Mouse (Mus musculus) lung, embryonic 15.5 days (tissue): ENCODE data around the gene Ddx23. TPM values are rescaled to one million over a fixed set of nuclear protein-coding genes. Genes with fewer than 3 reads are reported as not detected.
A peak's percentile ranks its signal among the peaks of the same experiment; 100 is the strongest.

Source experiments
- ATAC-seq: fragments of 200-750 bp; cut with Nextera tagmentation; 2 replicates; pipeline ENCODE4 v1.8.0; 2017; ENCODE audit warnings: moderate number of reproducible peaks, borderline replicate concordance; ENCODE audit not compliant: low FRiP score, low TSS enrichment; ENCODE audit errors: extremely low read depth
- H3K27ac ChIP-seq: fragments of 300-500 bp; sonication (generic); 2 replicates; pipeline ENCODE4 v1.5.1; 2015; ENCODE audit warnings: moderate library complexity, mild to moderate bottlenecking, inconsistent platforms
- H3K27me3 ChIP-seq: fragments of 300-500 bp; sonication (generic); 2 replicates; pipeline ENCODE4 v1.6.1; 2015; ENCODE audit warnings: inconsistent platforms
- H3K36me3 ChIP-seq: fragments of 300-500 bp; sonication (generic); 2 replicates; pipeline ENCODE4 v1.6.1; 2015; ENCODE audit warnings: inconsistent platforms
- H3K4me1 ChIP-seq: fragments of 300-500 bp; sonication (generic); 2 replicates; pipeline ENCODE4 v1.6.1; 2015; ENCODE audit warnings: inconsistent platforms
- H3K4me2 ChIP-seq: fragments of 300-500 bp; sonication (generic); 2 replicates; pipeline ENCODE4 v1.6.1; 2015; ENCODE audit warnings: inconsistent platforms, mild to moderate bottlenecking, moderate library complexity
- H3K4me3 ChIP-seq: fragments of 300-500 bp; sonication (generic); 2 replicates; pipeline ENCODE4 v1.5.1; 2015; ENCODE audit warnings: mild to moderate bottlenecking, inconsistent platforms
- H3K9ac ChIP-seq: fragments of 300-500 bp; sonication (generic); 2 replicates; pipeline ENCODE4 v1.6.1; 2015; ENCODE audit warnings: inconsistent platforms
- H3K9me3 ChIP-seq: fragments of 300-500 bp; sonication (generic); 2 replicates; pipeline ENCODE4 v1.6.1; 2016; ENCODE audit warnings: inconsistent platforms
- WGBS: fragments of 180-500 bp; shearing (Covaris S2); methylation state at CpG from one replicate; pipeline ENCODE4 v1.1.7; 2015; 5-methylcytosine and 5-hydroxymethylcytosine counted together
- polyA plus RNA-seq: library from polyadenylated mRNA; unstranded; fragments of >200 nt; fragmentation: Nextera tagmentation; extraction: Ambion mirVana; gene quantifications from 2 replicates; pipeline ENCODE4 v1.2.1, GENCODE M21; 2015

The Ddx23 gene
- polyA plus RNA-seq, 1 experiment from 2014 or later = 22.5 TPM

DNA sequence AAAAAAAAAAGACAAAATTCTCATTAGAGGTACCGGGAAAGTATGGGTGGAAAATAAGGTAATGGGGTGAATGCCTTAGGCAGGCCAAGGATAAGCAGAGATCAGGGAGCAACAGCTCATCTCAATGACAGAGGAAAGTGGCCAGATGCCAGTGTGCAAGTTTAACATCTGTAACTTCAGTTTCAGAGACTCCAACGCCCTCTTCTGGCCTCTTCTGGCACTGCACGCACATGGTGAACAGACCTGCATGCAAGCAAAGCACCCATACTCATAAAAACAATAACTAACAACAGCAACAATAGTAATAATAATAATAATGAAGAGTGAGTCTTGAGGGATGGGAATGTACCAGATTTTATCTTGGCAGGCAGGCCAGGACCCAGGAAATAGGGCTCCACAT, 23.2 kb upstream of the Ddx23 start:
- WGBS = 66% methylated on average over 3 of the region's 3 CpGs
- ATAC-seq = no peak

DNA sequence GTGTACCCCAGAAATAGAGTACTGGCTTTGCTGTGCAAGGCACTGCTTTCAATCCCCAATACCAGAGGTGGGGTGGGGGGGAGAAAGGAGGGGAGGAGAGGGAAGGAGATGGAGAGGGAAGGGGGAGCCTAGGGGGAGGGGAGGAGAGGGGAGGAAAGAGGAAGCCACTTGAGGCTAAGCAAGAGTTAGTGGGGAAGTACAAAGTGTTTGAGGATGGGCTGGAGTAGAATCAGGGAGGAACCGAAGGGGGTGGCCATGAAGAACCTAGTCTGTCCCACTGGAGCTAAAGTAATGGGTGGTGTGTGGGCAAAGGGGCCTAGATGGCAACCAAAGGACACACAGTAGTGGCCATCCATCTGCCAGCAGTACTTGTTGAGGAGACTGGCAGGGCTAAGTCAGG, 21.1 kb upstream of the Ddx23 start:
- Histone ChIP-seq H3K9me3 (no peaks in the 10 kb centered on the region), H3K27ac (no peak overlapping the region), H3K4me3 (no peak overlapping the region), H3K4me2 (no peak overlapping the region), H3K36me3 (no peaks in the 10 kb centered on the region), H3K9ac (no peak overlapping the region), H3K27me3 (peaks cover 24% of the 10 kb centered on the region; the same call in 1 of the 2 replicates), H3K4me1 (no peaks in the 10 kb centered on the region)
- ATAC-seq = no peak
- 60% methylated on average over 1 of the region's 1 CpGs for WGBS

More for the DNA sequence above, 23.2 kb upstream of the Ddx23 start:
- no peak overlapping the region for H3K9ac ChIP-seq
- H3K4me3 ChIP-seq = no peak overlapping the region
- no peak overlapping the region for H3K4me2 ChIP-seq
- no peak overlapping the region for H3K27ac ChIP-seq
- H3K4me1 ChIP-seq = no peaks in the 10 kb centered on the region
- H3K36me3 ChIP-seq = no peaks in the 10 kb centered on the region
- H3K27me3 ChIP-seq = peaks cover 14% of the 10 kb centered on the region; the same call in 1 of the 2 replicates
- no peaks in the 10 kb centered on the region for H3K9me3 ChIP-seq

DNA sequence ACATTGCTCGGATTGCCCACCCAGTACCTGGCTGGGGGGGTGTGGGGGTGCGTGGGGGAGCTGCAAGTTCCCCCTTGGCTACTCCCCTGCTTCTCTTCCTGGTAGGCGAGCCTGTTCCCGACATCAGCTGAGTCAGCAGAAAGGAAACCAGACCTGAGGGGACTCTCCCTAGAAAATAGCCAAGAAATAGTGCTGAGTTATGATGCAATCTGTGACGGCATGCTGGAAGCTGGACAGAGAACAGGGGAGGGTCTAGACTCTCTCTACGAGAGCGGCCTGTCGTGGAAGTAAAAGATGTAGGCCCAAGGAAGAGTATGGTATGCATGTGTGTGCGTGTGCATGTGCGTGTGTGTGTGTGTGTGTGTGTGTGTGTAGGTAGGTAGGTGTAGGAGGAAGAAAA, 20.5 kb upstream of the Ddx23 start:
- H3K9me3 ChIP-seq = no peaks in the 10 kb centered on the region
- H3K36me3 ChIP-seq = no peaks in the 10 kb centered on the region
- H3K4me2 ChIP-seq = no peak overlapping the region
- no peak for ATAC-seq
- H3K27me3 ChIP-seq = peaks cover 29% of the 10 kb centered on the region
- no peak overlapping the region for H3K9ac ChIP-seq
- H3K27ac ChIP-seq = no peak overlapping the region
- H3K4me3 ChIP-seq = no peak overlapping the region
- WGBS = 50% methylated on average over 10 of the region's 10 CpGs
- no peaks in the 10 kb centered on the region for H3K4me1 ChIP-seq

DNA sequence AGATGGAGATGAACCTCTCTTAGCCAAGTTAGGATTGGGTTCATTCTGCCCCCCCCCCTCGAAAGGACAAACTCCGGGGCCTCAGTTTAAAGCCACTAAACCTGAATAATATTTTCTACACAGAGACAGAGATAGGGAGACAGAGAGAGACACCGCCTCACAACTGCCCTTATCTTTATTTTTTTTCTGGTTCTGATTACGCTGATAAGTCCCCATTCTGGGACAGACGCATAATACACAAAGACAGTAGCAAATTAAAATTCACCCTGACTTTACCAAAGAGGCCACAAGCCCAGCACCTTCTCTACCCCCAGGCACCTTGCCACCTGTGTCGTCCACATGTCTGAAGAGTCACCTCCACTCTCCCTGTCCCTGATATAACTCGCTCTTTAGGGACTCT, 18.9 kb upstream of the Ddx23 start:
- H3K9me3 ChIP-seq = no peaks in the 10 kb centered on the region
- ATAC-seq = no peak
- H3K27ac ChIP-seq = no peak overlapping the region
- 64% methylated on average over 7 of the region's 7 CpGs for WGBS
- H3K27me3 ChIP-seq = peaks cover 42% of the 10 kb centered on the region
- no peak overlapping the region for H3K4me3 ChIP-seq
- H3K4me1 ChIP-seq = peaks cover 10% of the 10 kb centered on the region
- no peaks in the 10 kb centered on the region for H3K36me3 ChIP-seq
- H3K9ac ChIP-seq = no peak overlapping the region
- H3K4me2 ChIP-seq = no peak overlapping the region

DNA sequence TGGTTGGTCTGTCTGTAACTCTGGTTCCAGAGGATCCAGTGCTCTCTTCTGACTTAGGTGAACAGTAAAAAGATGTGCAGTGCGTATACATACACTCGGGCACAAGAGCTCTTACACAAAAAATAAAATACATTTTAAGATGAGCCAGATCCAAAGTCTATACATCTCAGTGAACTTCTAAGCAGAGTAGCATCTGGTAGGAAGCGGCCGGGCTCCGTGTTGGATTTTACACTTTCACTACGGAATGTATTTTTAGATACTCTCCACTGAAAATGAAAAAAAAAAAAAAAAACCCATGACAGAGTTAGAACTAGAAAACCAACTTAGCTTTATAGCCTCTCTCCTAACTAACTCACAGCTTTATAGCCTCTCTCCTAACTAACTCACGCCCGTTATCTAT, 18.0 kb upstream of the Ddx23 start:
- peaks cover 17% of the 10 kb centered on the region for H3K4me1 ChIP-seq
- no peak for ATAC-seq
- 79% methylated on average over 8 of the region's 8 CpGs for WGBS
- no peak overlapping the region for H3K4me3 ChIP-seq
- no peaks in the 10 kb centered on the region for H3K9me3 ChIP-seq
- no peak overlapping the region for H3K4me2 ChIP-seq
- H3K36me3 ChIP-seq = no peaks in the 10 kb centered on the region
- no peak overlapping the region for H3K27ac ChIP-seq
- H3K27me3 ChIP-seq = peaks cover 52% of the 10 kb centered on the region
- no peak overlapping the region for H3K9ac ChIP-seq

DNA sequence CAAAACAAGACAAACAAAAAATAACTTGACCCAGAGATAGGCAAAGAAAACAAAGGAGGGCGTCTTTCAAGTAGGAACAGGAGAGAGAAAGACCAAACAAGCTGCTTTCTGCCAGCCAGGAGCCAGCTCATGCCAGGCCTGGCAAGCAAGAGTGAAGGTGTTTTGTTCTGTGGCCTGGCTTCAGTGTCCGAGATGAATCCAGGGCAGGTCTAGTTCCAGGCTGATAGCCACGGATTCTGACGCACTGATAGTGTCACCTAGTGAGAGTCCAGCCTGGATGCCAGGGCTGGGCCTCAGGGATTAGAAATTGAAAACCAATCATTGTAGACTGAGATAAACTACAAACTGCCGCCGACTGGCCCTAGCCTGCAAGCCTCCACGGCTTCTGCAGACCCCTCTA, 15.3 kb upstream of the Ddx23 start:
- no peak for ATAC-seq
- Histone ChIP-seq H3K9me3 (no peaks in the 10 kb centered on the region), H3K4me2 (no peak overlapping the region), H3K4me3 (no peak overlapping the region), H3K4me1 (peaks cover 17% of the 10 kb centered on the region), H3K27ac (no peak overlapping the region), H3K36me3 (no peaks in the 10 kb centered on the region), H3K9ac (no peak overlapping the region), H3K27me3 (peaks cover 74% of the 10 kb centered on the region)
- 57% methylated on average over 7 of the region's 7 CpGs for WGBS

DNA sequence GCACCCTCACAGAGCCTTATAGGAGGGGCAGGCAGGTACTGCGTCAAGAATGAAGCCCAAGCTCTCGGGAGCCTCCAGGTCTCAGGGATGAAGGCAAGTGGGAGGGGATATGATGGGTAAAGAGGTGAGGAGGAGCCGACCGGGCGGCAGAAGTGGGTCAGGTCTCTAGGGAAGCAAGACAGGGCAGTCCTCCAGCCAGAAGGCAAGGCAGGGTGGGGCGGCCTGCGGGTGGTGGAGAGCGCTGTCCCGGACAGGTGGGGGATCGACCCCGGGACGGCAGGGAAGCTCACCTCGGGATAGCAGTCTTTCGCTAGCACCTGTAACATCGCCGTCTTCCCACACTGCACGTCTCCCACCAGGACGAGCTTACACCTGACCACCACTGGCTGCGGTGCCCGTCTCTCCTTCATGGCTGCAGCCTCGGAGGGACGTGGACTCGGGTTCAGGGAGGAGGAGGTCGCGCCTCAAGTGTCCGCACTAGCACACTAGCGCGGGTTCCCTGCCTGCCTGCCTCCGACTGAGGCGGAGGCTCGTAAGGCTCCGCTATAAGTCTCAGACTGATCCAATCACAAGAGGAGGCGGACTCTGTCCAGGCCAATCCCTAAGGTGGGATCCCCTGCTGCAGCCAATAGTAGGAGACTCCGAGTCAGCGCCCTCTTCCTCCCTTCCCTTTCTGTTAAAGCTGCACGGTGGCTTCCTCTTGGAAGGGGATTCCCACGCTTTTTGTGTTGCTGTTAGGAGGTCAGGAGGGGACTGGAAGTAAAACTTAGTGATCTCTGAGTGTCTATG, 14.4 kb upstream of the Ddx23 start, which contains the start of gene Rnd1:
Gene Rnd1 (minus strand): TSS at position 522 of the 789 bp plus-strand sequence.
- Histone ChIP-seq H3K36me3 (no peaks in the 10 kb centered on the region), H3K4me2 (peak within 1 kb of the TSS; percentile 88), H3K4me1 (peaks cover 17% of the 10 kb centered on the region), H3K9ac (no peak within 1 kb of the TSS), H3K9me3 (no peaks in the 10 kb centered on the region), H3K27ac (no peak within 1 kb of the TSS), H3K4me3 (peak within 1 kb of the TSS; percentile 38), H3K27me3 (peaks cover 72% of the 10 kb centered on the region)
- WGBS = 1% methylated on average over 37 of the region's 37 CpGs
- ATAC-seq = peak; percentile 96

DNA sequence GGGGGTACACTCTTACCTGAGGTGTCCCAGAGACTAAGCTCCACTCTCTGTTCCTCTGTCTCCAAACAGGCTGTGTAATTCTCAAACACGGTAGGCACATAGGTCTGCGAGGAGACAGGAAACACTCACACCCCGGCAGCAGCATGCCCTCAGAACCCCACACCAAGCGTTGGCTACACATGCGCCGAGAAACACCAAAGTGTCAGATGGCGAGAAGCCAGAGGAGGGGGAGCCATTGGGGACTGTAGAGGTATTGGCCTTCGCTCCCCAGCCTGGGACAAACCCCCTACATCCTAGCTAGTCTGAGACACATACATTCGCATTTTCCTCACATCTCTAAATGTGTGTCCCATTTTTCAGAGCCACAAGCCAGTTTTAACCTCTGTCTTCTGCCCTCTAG, 13.8 kb upstream of the Ddx23 start:
- H3K4me2 ChIP-seq = peak overlapping the region; percentile 88
- no peaks in the 10 kb centered on the region for H3K9me3 ChIP-seq
- H3K4me1 ChIP-seq = peaks cover 17% of the 10 kb centered on the region
- peaks cover 65% of the 10 kb centered on the region for H3K27me3 ChIP-seq
- H3K9ac ChIP-seq = no peak overlapping the region
- WGBS = 3% methylated on average over 9 of the region's 9 CpGs
- no peaks in the 10 kb centered on the region for H3K36me3 ChIP-seq
- H3K4me3 ChIP-seq = peak overlapping the region; percentile 38
- H3K27ac ChIP-seq = no peak overlapping the region
- 0 out of 2 replicates have a peak, but pooled peaks have one; percentile 27 for ATAC-seq

DNA sequence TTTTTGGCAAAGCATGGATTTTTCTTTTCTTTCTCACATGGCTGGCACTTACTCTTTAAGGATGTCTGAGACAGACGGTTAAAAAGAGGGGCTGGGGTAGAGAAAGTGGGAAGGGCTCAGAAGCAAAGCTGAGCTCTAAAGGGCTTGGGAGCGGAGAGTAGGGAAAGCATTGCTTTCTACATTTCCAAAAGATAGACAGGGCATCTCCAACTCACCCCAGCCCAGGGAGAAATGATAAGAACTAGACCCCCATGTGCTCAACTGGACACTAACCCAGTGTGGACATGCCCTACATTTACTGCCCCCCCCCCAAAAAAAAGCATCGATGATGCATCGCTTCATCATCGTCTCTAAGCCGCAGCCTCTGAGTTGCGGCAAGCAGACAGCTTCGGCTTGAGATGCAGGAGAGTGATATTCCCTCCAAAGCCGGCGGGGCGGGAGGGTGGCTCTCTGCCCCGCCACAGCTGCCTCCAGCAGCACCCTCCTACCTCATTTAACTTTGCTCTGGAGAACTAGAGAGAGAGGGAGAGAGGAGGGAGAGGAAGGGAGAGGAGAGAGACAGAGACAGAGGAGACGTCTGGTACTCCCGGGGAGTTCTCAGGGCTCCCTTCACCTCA, 13.0 kb upstream of the Ddx23 start:
- Histone ChIP-seq H3K9me3 (no peaks in the 10 kb centered on the region), H3K36me3 (no peaks in the 10 kb centered on the region), H3K27me3 (peaks cover 58% of the 10 kb centered on the region), H3K9ac (no peak overlapping the region), H3K27ac (no peak overlapping the region), H3K4me1 (peaks cover 17% of the 10 kb centered on the region), H3K4me3 (no peak overlapping the region), H3K4me2 (peak overlapping the region; percentile 88; the same call in 1 of the 2 replicates)
- no peak for ATAC-seq
- 11% methylated on average over 14 of the region's 14 CpGs for WGBS

DNA sequence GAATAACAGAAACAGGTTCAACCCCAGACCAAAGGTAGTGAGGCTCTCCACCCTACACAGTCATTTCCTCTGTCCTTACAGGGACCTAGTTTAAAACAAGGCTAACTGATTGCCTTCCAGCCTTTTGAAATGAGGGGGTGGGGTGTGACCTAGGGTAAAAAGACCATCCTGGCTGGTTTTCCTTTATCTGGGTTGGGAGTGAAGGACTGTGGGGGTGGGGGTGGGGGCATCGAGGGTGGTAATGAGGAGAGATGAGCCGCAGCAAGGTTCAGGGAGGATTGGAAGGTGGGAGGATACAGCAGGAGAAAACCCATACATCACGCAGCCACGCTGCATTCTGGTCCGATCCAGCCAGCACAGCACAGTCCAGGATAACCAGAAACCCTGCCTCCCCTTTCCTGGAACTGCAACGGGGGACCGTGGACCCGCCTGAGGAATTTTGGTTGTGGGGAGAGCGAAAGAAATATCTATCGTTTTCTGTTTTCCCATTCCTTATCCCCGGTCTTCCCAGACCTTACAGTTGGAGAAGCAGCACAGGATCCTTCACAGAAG, 12.4 kb upstream of the Ddx23 start:
- Histone ChIP-seq H3K4me2 (no peak overlapping the region), H3K27me3 (peaks cover 55% of the 10 kb centered on the region), H3K36me3 (no peaks in the 10 kb centered on the region), H3K4me1 (peaks cover 17% of the 10 kb centered on the region), H3K27ac (no peak overlapping the region), H3K4me3 (no peak overlapping the region), H3K9ac (no peak overlapping the region), H3K9me3 (no peaks in the 10 kb centered on the region)
- ATAC-seq = no peak
- WGBS = 32% methylated on average over 11 of the region's 11 CpGs

DNA sequence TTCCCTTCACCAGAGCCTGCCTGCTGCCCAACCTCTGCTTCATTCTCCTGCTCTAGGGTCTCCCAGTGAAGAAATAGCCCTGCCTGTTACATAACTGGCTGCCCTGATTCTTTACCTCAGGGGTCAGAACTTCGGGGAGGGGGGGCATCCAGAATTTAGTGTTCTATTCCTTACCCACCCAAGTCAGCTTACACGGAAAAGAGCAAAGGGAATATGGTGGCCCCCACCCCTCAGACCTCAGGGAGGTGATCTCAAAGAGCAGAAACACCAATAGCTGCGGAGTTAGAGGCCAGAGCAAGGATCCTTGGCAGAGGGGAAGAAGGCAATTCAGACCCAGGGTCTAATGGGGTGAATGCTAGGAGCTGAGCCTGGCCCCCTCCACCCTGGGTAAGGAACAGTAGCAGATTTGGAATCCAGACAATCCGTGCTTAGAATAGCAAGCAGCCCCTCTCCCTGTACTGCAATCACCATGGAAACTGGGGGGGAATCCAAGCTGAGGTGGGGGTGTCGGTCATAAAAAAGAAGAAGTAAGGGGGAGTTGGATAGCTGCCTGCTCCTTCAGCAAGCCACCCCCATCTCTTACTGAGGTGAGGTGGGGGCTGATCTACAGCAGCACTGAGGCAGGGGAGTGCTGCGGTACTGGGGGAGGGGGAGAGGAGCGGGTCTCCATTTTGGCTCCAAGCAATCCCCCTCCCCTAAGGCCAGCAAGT, 11.7 kb upstream of the Ddx23 start:
- Histone ChIP-seq H3K27me3 (peaks cover 55% of the 10 kb centered on the region), H3K4me3 (no peak overlapping the region), H3K9ac (no peak overlapping the region), H3K36me3 (no peaks in the 10 kb centered on the region), H3K4me1 (peaks cover 17% of the 10 kb centered on the region), H3K27ac (no peak overlapping the region), H3K4me2 (no peak overlapping the region), H3K9me3 (no peaks in the 10 kb centered on the region)
- no peak for ATAC-seq
- WGBS = 37% methylated on average over 7 of the region's 7 CpGs
